Mouse (Mus musculus) heart, embryonic 10.5 days (tissue): ENCODE data around the gene Ccdc88b. TPM values are rescaled to one million over a fixed set of nuclear protein-coding genes. Genes with fewer than 3 reads are reported as not detected.

ENCODE experiments used
- DNase-seq: peaks from one replicate; pipeline ENCODE4 v3.0.0-alpha.2; 2017; ENCODE audit warnings: low spot score
- H3K27ac ChIP-seq: fragments of 300-500 bp; sonication (generic); 2 replicates; pipeline ENCODE4 v1.5.1; 2016; ENCODE audit warnings: mild to moderate bottlenecking
- H3K27me3 ChIP-seq: fragments of 300-500 bp; sonication (generic); 2 replicates; pipeline ENCODE4 v1.6.1; 2016; ENCODE audit warnings: mild to moderate bottlenecking; ENCODE audit not compliant: poor library complexity, insufficient read depth, severe bottlenecking
- H3K36me3 ChIP-seq: fragments of 300-500 bp; sonication (generic); 2 replicates; pipeline ENCODE4 v1.6.1; 2016; ENCODE audit warnings: mild to moderate bottlenecking, moderate library complexity
- H3K4me1 ChIP-seq: fragments of 300-500 bp; sonication (generic); 2 replicates; pipeline ENCODE4 v1.6.1; 2016; ENCODE audit warnings: mild to moderate bottlenecking
- H3K4me3 ChIP-seq: fragments of 300-500 bp; sonication (generic); 2 replicates; pipeline ENCODE4 v1.5.1; 2016; ENCODE audit warnings: mild to moderate bottlenecking, moderate library complexity
- H3K9me3 ChIP-seq: fragments of 300-500 bp; sonication (generic); 2 replicates; pipeline ENCODE4 v1.6.1; 2016; ENCODE audit warnings: mild to moderate bottlenecking, moderate library complexity
- WGBS: fragments of 180-500 bp; shearing (Covaris S2); methylation state at CpG from one replicate; pipeline ENCODE4 v1.1.7; 2016; 5-methylcytosine and 5-hydroxymethylcytosine counted together
- polyA plus RNA-seq: library from polyadenylated mRNA; unstranded; fragments of >200 nt; fragmentation: Nextera tagmentation; extraction: Ambion mirVana; gene quantifications from 2 replicates; pipeline ENCODE4 v1.2.1, GENCODE M21; 2016

Ccdc88b gene
- polyA plus RNA-seq, 1 experiment from 2014 or later, result 0.63 TPM

DNA sequence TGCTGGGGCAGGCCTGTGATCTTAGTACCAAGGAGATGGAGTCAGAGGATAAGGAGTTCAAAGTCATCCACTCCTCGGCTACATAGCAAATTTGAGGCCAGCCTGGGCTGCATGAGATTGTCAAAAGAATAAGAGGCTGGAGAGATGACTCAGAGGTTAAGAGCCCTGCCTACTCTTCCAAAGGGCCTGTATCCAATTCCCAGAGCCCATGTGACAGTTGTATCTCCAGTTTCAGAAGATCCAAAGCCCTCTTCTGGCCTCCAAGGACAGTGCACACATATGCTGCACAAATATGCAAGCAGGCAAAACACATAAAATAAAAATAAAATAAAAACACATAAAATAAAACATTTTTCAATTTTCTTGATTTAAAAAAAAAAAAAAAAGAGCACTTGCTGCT, 16.2 kb upstream of the Ccdc88b start:
- DNase-seq, result no peak
- H3K4me3 ChIP-seq, result no peak overlapping the region
- H3K9me3 ChIP-seq, result no peaks in the 10 kb centered on the region
- peaks cover 3% of the 10 kb centered on the region for H3K4me1 ChIP-seq
- H3K27me3 ChIP-seq, result no peaks in the 10 kb centered on the region
- H3K27ac ChIP-seq, result no peak overlapping the region
- 70% methylated on average over 1 of the region's 1 CpGs for WGBS
- no peaks in the 10 kb centered on the region for H3K36me3 ChIP-seq

DNA sequence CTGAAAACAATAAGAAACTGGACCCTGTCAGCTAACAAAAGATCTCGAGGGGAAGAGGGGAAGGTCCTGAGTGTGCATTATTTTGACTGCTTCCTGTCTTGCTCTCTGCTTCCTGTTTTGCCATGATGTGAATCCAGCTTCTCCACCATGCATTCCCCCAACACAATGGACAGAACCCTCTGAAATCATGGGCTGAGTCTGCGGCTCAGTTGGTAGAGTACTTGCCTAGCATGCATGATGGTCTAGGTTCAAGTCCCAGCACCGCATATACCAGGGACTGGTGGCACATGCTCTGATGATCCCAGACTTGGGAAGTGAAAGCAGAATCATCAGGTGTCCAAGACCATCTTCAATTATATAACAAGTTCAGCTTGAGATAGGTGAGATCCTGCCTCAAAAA, 14.7 kb upstream of the Ccdc88b start:
- WGBS, result 73% methylated on average over 3 of the region's 3 CpGs
- no peak overlapping the region for H3K27ac ChIP-seq
- DNase-seq, result no peak
- peaks cover 4% of the 10 kb centered on the region for H3K4me1 ChIP-seq
- no peak overlapping the region for H3K4me3 ChIP-seq
- H3K36me3 ChIP-seq, result no peaks in the 10 kb centered on the region
- no peaks in the 10 kb centered on the region for H3K27me3 ChIP-seq
- no peaks in the 10 kb centered on the region for H3K9me3 ChIP-seq

DNA sequence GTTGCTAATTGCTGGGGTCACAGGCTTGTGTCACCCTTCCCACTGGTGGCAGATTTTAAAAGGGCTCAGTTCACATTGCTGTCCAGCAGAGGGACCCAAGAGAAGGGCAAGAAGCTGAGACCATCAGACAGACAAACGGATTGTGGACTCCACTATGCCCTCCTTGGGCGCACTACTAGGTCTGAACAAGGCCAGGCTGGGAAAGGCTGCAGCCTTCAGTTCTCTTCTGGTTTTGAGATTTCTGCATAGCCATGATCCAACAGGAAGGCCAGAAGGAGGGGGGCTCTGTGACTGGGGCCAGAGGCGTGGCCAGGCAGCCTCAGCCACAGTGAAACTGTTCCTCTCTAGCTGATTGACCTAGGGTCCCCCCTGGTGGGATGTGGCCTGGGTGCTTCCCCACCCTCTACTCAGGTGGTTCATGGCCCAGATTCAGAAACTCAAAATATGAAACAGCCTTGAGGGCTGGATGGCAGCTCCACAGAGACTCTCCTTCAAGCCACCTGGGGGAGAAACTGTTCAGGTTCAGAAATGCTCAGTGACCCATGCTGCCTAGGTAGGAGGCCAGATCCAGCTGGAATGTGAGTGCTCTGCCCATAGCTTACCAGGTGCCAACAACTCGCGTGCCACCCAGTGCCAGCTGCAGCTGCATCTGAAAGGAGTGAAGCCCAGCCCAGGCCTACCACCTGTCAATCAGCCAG, 13.7 kb upstream of the Ccdc88b start:
- Histone ChIP-seq H3K4me1 (peaks cover 4% of the 10 kb centered on the region), H3K36me3 (no peaks in the 10 kb centered on the region), H3K27ac (no peak overlapping the region), H3K27me3 (no peaks in the 10 kb centered on the region), H3K4me3 (no peak overlapping the region), H3K9me3 (no peaks in the 10 kb centered on the region)
- WGBS, result 60% methylated on average over 5 of the region's 5 CpGs
- no peak for DNase-seq

DNA sequence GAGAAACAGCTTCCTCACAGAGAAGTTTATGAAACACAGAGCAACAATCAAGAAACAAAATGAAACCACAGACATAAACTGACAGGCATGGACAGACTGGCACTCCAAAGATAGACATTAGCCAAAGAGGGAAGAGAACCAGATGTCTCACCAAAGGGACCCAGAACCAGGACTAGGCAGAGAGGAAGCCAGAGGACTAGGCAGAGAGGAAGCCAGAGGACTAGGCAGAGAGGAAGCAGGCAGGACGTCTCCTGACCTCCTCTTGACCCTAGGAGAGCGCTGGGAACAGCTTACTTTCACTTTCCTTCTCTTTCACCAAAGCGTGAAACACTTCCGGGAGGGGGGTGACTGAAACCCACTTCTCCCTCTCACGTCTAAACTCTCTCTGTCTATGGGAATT, 11.3 kb upstream of the Ccdc88b start:
- H3K4me3 ChIP-seq, result peak overlapping the region; percentile 43
- H3K4me1 ChIP-seq, result peaks cover 4% of the 10 kb centered on the region
- peak overlapping the region; percentile 65 for H3K27ac ChIP-seq
- no peaks in the 10 kb centered on the region for H3K36me3 ChIP-seq
- no peaks in the 10 kb centered on the region for H3K27me3 ChIP-seq
- 9% methylated on average over 5 of the region's 5 CpGs for WGBS
- H3K9me3 ChIP-seq, result no peaks in the 10 kb centered on the region
- no peak for DNase-seq

DNA sequence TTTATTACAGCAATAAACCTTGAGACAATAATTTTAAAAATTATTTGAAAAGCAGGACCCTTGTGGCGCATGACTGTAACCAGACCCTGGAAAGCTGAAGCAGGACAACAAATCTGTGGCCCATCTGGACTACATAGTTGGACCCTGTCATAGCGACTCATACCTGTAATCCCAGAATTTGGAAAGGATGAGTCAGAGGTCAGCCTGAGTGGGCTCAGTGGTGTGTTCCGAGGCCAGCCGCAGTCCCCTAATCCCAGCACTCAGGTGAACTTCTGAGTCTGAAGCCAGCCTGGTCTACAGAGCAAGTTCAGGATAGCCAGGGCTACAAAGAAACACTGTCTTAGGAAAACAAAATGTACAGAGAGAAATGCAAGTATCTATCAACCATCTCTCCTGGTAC, 3.4 kb upstream of the Ccdc88b start:
- Histone ChIP-seq H3K4me1 (peaks cover 13% of the 10 kb centered on the region), H3K4me3 (no peak overlapping the region), H3K27me3 (no peaks in the 10 kb centered on the region), H3K27ac (no peak overlapping the region), H3K36me3 (no peaks in the 10 kb centered on the region), H3K9me3 (no peaks in the 10 kb centered on the region)
- WGBS, result 88% methylated on average over 4 of the region's 4 CpGs
- no peak for DNase-seq

DNA sequence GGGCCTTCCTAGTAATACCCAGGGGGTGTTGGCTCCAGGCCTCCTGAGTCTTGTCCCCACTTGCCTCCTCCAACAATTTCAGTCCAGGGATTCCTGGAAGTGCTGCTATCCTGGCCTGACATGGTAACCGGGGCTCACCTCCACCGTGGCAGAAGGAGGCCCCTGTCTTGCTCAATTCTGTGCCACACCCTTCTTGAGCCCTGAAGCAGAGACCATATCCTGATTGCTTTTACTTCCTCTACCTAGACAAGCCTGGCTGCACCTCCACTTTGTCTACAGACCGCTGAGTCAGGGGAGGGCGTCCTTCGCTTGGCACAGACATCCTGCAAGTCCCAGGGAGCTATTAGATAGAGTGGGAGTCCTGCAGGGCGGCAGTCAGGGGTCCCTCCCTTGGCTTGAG, 2.7 kb upstream of the Ccdc88b start:
- peaks cover 20% of the 10 kb centered on the region for H3K4me1 ChIP-seq
- H3K27ac ChIP-seq, result no peak overlapping the region
- 81% methylated on average over 6 of the region's 6 CpGs for WGBS
- no peak for DNase-seq
- H3K27me3 ChIP-seq, result peaks cover 4% of the 10 kb centered on the region; the same call in 1 of the 2 replicates
- H3K36me3 ChIP-seq, result no peaks in the 10 kb centered on the region
- H3K9me3 ChIP-seq, result no peaks in the 10 kb centered on the region
- H3K4me3 ChIP-seq, result no peak overlapping the region

DNA sequence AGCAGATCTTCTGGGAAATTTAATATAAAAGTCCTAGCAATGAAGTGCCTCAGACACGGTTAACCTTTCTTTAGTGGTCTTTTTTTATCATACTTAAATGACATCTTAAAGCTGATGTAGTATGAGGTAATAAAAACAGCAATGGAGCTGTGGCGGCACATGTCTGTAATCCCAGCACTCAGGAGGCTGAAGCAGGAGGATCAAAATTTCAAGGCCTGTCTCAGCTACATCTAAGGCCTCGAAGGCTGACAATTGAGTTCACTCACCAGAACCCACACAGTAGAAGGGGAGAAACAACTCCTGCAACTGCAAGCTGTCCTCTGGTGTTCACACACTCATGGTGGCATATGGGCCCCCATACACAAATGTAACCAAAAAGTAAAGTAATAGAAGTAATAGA, 2.0 kb upstream of the Ccdc88b start:
- H3K4me3 ChIP-seq, result no peak overlapping the region
- H3K9me3 ChIP-seq, result no peaks in the 10 kb centered on the region
- H3K27ac ChIP-seq, result no peak overlapping the region
- peaks cover 27% of the 10 kb centered on the region for H3K4me1 ChIP-seq
- DNase-seq, result no peak
- WGBS, result 85% methylated on average over 3 of the region's 3 CpGs
- peaks cover 10% of the 10 kb centered on the region; the same call in 1 of the 2 replicates for H3K27me3 ChIP-seq
- no peaks in the 10 kb centered on the region for H3K36me3 ChIP-seq

DNA sequence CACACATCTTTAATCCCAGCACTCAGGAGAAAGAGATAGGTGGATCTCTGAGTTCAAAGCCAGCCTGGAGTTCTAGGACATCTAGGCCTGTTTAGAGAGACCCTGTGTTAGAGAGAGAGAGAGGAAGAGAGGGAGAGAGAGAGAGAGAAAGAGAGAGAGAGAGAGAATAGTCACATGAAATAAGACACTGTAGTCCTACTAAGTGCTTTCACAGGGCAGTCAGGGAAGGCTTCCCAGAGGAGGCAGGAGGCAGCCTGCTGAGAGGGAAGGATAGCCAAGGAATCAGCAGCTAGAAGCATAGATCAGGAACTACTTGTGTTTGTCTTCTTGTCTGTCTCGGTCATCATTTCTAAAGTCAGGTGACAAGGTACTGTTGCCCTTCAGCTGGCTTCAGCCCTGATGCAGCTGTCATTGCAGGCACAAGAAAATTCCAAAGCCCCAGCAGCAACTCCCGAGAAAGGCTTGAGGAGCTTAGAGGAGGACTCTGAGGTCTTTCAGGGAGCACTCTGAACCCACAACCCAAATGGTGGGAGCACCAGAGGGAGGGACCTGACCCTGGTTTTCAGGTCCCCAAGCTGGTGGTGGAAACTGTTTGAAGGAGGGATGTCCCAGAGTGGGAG, 1.1 kb upstream of the Ccdc88b start:
- Histone ChIP-seq H3K27ac (no peak overlapping the region), H3K4me1 (peaks cover 31% of the 10 kb centered on the region), H3K27me3 (peaks cover 18% of the 10 kb centered on the region), H3K9me3 (no peaks in the 10 kb centered on the region), H3K36me3 (no peaks in the 10 kb centered on the region), H3K4me3 (no peak overlapping the region)
- WGBS, result 58% methylated on average over 2 of the region's 2 CpGs
- DNase-seq, result no peak

DNA sequence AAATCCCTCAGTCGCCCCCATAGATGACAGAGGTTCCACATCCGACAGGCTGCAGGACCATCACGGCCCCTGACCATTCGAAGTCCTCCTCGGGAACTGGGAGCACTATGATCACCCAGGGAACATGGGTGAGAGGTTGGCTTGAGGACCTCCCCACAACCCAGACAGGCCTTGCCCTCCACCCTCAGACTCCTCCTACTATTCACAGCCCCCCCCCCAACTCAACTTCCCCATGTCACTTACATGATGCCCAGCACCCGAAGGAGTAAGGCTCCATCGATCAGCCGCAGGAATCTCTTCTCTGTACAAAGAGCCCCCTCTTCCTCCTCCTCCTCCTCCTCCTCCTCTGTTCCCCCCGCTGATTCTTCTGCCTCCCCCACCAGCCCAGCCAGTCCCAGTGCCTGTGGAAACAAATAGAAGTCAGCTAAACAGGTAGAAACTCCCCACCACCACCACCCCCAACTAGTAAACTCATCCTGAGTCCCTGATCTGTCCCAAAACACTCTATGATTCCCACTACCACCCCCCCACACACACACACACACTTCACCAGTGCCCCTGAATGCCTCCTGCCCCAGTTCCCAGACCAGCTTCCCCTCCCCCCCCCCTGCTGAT, 513 bp downstream of the Ccdc88b start:
- Histone ChIP-seq H3K27me3 (peaks cover 34% of the 10 kb centered on the region), H3K27ac (0 out of 2 replicates have a peak overlapping the region, but pooled peaks have one; percentile 30), H3K36me3 (no peaks in the 10 kb centered on the region), H3K9me3 (no peaks in the 10 kb centered on the region), H3K4me1 (peaks cover 35% of the 10 kb centered on the region), H3K4me3 (no peak overlapping the region)
- WGBS, result 77% methylated on average over 9 of the region's 9 CpGs
- DNase-seq, result no peak

DNA sequence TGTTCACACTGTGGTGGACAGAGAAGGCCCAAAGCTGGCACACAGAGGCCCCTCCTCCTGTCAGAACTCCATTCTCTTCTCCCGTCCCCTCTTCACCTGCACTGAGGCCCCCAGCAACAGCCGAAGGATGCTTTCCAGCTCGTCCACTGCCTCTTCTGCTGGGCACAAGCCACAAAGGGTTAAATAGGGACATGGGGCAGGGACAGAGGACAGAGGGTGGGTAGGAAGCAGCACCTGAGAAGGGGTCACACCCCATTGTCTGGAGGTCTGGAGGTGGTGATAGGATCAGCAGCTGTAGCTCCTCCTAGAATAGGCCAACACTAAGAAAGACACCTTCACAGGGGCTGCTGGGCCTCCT, 1.0 kb downstream of the Ccdc88b start:
- Histone ChIP-seq H3K4me3 (no peak overlapping the region), H3K9me3 (no peaks in the 10 kb centered on the region), H3K27ac (no peak overlapping the region), H3K36me3 (no peaks in the 10 kb centered on the region), H3K27me3 (peaks cover 39% of the 10 kb centered on the region), H3K4me1 (peaks cover 35% of the 10 kb centered on the region)
- no peak for DNase-seq
- WGBS, result 51% methylated on average over 3 of the region's 3 CpGs

DNA sequence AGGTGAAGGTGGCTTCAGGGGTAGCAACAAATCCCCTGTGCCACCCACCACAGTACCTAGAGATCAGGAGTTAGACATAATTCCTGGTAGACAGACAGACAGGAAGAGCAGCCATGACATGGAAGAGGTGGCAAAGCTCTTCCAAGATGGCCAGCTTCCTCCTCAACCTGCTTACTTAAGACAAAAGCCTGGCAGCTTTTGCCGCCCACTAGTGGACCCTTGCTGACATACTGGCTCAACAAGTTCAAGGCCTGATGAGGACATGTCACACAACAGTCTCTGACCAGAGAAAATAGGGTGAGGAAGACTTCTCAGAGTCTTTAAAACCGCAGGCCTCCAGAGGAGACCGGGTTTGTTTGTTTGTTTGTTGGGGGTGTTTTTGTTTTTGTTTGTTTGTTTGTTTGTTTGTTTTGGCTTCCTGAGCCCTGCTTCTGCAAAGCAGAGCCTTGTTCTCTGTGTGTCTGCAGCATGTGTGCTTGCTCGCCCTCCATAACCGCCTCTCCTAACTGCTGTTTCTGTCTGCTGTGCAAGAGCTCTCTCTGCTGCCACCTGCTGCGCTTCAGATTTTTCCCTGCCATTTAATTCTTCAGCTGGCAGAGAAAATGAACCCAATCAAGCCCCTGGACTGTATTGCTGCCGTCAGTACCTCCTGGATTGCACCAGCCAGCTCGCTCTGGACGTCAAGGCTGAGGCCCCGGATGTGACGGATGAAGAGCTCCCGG, 1.6 kb downstream of the Ccdc88b start:
- Histone ChIP-seq H3K4me3 (no peak overlapping the region), H3K27ac (peak overlapping the region; percentile 78; the same call in 1 of the 2 replicates)

DNA sequence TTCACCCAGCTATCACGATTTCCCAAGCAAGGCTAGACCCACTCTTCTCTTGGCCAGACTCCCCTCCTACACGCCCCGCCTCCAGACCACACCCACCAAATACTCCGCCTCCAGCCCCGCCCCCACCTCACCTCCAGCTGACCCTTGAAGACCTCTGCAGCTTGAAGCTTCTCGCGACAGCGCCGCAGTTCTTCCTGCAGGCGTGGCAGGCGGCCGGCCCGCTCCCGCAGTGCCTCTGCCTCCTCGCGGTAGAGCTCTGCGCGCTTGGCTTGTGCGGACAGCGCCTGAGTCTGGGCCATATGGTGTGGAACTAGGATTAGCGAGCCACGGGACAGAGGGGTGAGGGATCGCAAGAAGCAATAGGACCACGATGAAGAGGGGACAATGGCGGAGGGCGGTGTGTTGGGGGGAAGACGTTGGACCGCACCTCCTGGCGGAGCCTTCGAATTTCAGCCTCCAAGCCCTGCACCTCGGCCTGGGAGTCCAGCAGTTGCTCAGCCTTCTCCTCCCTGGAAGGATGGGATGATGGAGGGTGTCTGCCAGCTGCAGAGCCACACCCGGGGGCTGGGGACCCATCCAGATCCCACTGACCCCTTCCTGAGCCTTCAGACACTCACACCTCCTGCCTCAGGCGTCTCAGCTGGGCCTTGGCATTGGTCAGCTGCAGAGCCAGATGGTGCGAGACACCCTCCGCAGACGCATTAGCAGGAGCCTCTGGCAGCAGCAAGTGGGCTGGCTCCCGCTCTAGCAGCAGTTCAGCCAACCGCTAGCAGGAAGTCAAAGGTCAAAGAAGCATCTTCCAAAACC, 2.6 kb downstream of the Ccdc88b start:
- peak; percentile 94 for DNase-seq
- Histone ChIP-seq H3K9me3 (no peaks in the 10 kb centered on the region), H3K36me3 (no peaks in the 10 kb centered on the region), H3K4me1 (peaks cover 35% of the 10 kb centered on the region), H3K27ac (peak overlapping the region; percentile 78), H3K4me3 (peak overlapping the region; percentile 55), H3K27me3 (peaks cover 53% of the 10 kb centered on the region)
- 6% methylated on average over 38 of the region's 38 CpGs for WGBS

More for the DNA sequence above, 1.6 kb downstream of the Ccdc88b start:
- H3K9me3 ChIP-seq, result no peaks in the 10 kb centered on the region
- H3K36me3 ChIP-seq, result no peaks in the 10 kb centered on the region
- DNase-seq, result no peak
- H3K4me1 ChIP-seq, result peaks cover 35% of the 10 kb centered on the region
- peaks cover 44% of the 10 kb centered on the region for H3K27me3 ChIP-seq
- WGBS, result 53% methylated on average over 12 of the region's 12 CpGs
